Mouse (Mus musculus) stomach, embryonic 16.5 days (tissue): Measurements from ENCODE around the gene Prrg1. TPM values are rescaled to one million over a fixed set of nuclear protein-coding genes. Genes with fewer than 3 reads are reported as not detected.
A peak's percentile ranks its signal among the peaks of the same experiment; 100 is the strongest.

ENCODE experiments used
- ATAC-seq: fragments of 200-750 bp; cut with Nextera tagmentation; 2 replicates; pipeline ENCODE4 v1.8.0; 2017; ENCODE audit warnings: moderate number of reproducible peaks, moderate TSS enrichment; ENCODE audit not compliant: insufficient read depth, low FRiP score
- H3K27ac ChIP-seq: fragments of 300-500 bp; sonication (generic); 2 replicates; pipeline ENCODE4 v1.5.1; 2014; ENCODE audit warnings: low read length
- H3K27me3 ChIP-seq: fragments of 300-500 bp; sonication (generic); 2 replicates; pipeline ENCODE4 v1.6.1; 2014; ENCODE audit warnings: low read length, control low read depth, mixed read lengths; ENCODE audit not compliant: control insufficient read depth, insufficient read depth
- H3K36me3 ChIP-seq: fragments of 300-500 bp; sonication (generic); 2 replicates; pipeline ENCODE4 v1.6.1; 2014; ENCODE audit warnings: low read length; ENCODE audit not compliant: control insufficient read depth, insufficient read depth
- H3K4me1 ChIP-seq: fragments of 300-500 bp; sonication (generic); 2 replicates; pipeline ENCODE4 v1.6.1; 2014; ENCODE audit warnings: low read length, control low read depth, mixed read lengths; ENCODE audit not compliant: control insufficient read depth, insufficient read depth
- H3K4me2 ChIP-seq: fragments of 300-500 bp; sonication (generic); 2 replicates; pipeline ENCODE4 v1.6.1; 2014; ENCODE audit warnings: low read depth, low read length, mixed read lengths
- H3K4me3 ChIP-seq: fragments of 300-500 bp; sonication (generic); replicated peaks from 2 replicates; pipeline ENCODE4 v1.5.1; 2014; ENCODE audit warnings: mild to moderate bottlenecking, low read length
- H3K9ac ChIP-seq: fragments of 300-500 bp; sonication (generic); 2 replicates; pipeline ENCODE4 v1.6.1; 2014; ENCODE audit warnings: low read length
- H3K9me3 ChIP-seq: fragments of 300-500 bp; sonication (generic); replicated peaks from 2 replicates; pipeline ENCODE4 v1.6.1; 2016; ENCODE audit warnings: low read length, control low read depth; ENCODE audit not compliant: control insufficient read depth
- WGBS: fragments of 180-500 bp; shearing (Covaris S2); extraction: QIAGEN DNeasy Blood & Tissue Kit; methylation state at CpG from one replicate; pipeline ENCODE4 v1.1.7; 2014; 5-methylcytosine and 5-hydroxymethylcytosine counted together
- polyA plus RNA-seq: library from polyadenylated mRNA; unstranded; fragments of >200 nt; fragmentation: Nextera tagmentation; extraction: Ambion mirVana; gene quantifications from 2 replicates; pipeline ENCODE4 v1.2.1, GENCODE M21; 2015

The Prrg1 gene
- 9.7 and 12.0 TPM in 2 replicates for polyA plus RNA-seq

DNA sequence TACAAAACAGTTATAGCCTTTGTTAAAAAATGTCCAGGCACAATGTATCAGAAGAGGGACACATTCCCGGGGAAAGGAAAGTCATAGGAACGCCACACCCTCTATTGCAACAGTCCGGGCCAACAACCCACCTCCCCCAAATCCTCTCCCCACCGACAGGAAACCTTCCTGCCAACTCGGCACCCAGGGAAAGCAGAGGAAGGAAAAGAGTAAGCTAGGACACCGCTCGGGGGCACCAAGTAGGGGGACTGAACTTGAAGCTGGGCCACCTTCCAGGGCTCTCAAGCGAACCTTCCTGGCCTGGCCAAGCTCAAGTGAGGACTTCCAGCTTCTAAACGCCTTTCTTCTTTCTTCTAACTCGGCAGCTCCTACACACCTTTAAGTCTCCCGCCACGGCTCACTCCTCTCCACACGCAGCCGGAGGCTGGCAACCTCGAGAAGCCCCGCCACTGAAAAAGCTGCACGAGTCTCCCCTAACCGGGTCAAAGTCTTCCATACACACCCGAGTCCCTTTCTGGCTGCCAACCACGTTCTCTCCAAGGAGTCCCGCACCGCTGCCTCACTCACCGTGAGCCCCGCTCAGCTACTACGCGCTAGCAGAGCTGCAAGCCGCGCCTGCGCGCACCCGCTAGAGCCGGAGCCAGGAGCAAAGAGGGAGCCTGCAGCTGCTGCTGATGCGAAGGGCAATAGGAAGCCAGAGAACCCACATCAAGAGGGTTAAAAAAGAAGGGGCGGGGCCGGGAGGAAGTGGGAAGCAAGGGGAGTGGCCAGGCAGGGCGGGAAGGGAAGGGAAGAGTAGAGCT lies at the start of gene Prrg1:
Prrg1 (minus strand) TSS at position 695 of the 803 bp plus-strand sequence.
- Histone ChIP-seq H3K27ac (peak within 1 kb of the TSS; percentile 91), H3K9me3 (no peaks in the 10 kb centered on the region), H3K36me3 (no peaks in the 10 kb centered on the region), H3K9ac (peak within 1 kb of the TSS; percentile 72), H3K4me2 (peak within 1 kb of the TSS; percentile 44), H3K4me1 (no peaks in the 10 kb centered on the region), H3K4me3 (peak within 1 kb of the TSS; percentile 58), H3K27me3 (no peaks in the 10 kb centered on the region)
- peak; percentile 93 for ATAC-seq
- 14% methylated on average over 35 of the region's 36 CpGs for WGBS

DNA sequence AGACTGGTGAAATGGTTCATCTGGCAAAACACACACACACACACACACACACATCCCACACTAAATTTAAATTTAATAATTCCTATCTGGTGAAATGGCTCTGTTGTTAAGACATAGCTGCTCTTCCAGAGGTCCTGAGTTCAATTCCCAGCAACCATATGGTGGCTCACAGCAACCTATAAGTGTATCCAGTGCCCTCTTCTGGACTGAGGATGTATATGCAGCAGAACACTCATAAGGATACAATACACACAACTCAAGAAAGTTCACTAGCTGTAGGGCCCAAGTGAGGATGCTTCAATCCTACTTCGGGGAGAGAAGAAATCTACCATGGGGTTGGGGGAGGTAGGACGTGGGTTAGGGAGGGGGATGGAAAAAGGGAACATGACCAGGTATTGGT lies 22.1 kb upstream of the Prrg1 start:
- Histone ChIP-seq H3K36me3 (no peaks in the 10 kb centered on the region), H3K27ac (no peak overlapping the region), H3K9ac (no peak overlapping the region), H3K27me3 (no peaks in the 10 kb centered on the region), H3K4me3 (no peak overlapping the region), H3K9me3 (no peaks in the 10 kb centered on the region), H3K4me1 (no peaks in the 10 kb centered on the region), H3K4me2 (no peak overlapping the region)
- no peak for ATAC-seq
- 58% methylated on average over 2 of the region's 2 CpGs for WGBS

DNA sequence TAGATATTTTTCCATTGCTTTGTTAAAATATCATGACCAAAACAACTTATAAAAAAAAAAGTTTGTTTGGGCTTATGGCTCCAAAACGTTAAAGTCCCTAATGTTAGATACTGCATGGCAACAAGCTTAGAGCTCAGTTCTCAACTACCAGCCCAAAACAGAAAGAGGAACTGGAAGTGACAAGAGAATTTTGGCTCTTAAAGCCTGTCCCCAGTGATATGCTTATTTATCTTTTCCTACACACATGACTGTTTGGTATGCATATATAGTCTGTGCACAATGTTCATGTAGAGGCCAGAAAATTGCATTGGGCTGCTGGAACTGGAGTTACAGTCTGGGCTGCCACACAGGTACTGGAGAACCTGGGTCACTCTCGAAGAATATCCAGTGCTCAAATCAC lies 9.4 kb upstream of the Prrg1 start:
- no peaks in the 10 kb centered on the region for H3K36me3 ChIP-seq
- no peaks in the 10 kb centered on the region for H3K27me3 ChIP-seq
- no peak for ATAC-seq
- no peak overlapping the region for H3K4me2 ChIP-seq
- 60% methylated on average over 2 of the region's 2 CpGs for WGBS
- no peak overlapping the region for H3K27ac ChIP-seq
- H3K9me3 ChIP-seq = no peaks in the 10 kb centered on the region
- no peaks in the 10 kb centered on the region for H3K4me1 ChIP-seq
- no peak overlapping the region for H3K9ac ChIP-seq
- no peak overlapping the region for H3K4me3 ChIP-seq

DNA sequence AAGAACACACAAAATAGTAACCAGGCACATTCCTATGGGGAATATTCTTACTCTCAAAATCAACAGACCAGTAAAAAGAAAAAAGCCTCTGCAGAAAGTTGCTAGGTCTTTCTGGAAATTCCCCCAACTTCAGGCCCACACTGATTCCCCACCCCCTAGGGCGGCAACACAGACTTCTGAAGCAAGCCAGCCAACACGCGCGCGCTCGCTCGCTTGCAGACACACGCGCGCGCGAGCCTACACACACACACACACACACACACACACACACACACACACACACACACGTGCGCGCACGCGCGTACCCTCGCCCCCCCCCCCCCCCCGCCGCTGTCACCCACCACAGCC lies 868 bp downstream of the Prrg1 start:
- Histone ChIP-seq H3K4me3 (peak overlapping the region; percentile 58), H3K9ac (peak overlapping the region; percentile 72), H3K36me3 (no peaks in the 10 kb centered on the region), H3K4me1 (no peaks in the 10 kb centered on the region), H3K27me3 (no peaks in the 10 kb centered on the region), H3K9me3 (no peaks in the 10 kb centered on the region), H3K27ac (peak overlapping the region; percentile 91), H3K4me2 (peak overlapping the region; percentile 44; the same call in 1 of the 2 replicates)
- ATAC-seq = peak; percentile 77; the same call in 1 of the 2 replicates
- WGBS = 16% methylated on average over 12 of the region's 21 CpGs

DNA sequence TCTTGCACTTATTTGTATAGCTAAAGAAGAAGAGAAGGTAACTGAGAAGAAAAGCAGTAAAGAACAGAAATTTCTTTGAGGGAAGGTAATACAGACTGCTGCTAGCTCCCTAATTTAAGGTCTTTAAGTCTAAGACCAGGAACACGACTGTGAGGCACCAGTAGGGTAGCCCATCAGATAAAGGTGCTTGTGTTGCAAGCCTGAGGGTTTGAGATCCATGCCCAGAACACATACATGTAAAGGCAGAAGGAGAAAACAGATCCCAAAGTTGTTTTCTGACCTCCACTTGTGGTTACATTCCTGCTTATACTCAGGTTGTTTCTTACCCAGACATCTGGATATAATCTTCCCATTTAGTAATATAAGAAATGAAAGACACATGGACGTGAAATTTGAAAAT lies 20.2 kb downstream of the Prrg1 start:
- H3K9ac ChIP-seq = no peak overlapping the region
- no peaks in the 10 kb centered on the region for H3K4me1 ChIP-seq
- H3K4me3 ChIP-seq = no peak overlapping the region
- H3K27ac ChIP-seq = no peak overlapping the region
- H3K36me3 ChIP-seq = no peaks in the 10 kb centered on the region
- no peak for ATAC-seq
- H3K9me3 ChIP-seq = no peaks in the 10 kb centered on the region
- H3K27me3 ChIP-seq = no peaks in the 10 kb centered on the region
- H3K4me2 ChIP-seq = no peak overlapping the region
- 52% methylated on average over 2 of the region's 2 CpGs for WGBS

DNA sequence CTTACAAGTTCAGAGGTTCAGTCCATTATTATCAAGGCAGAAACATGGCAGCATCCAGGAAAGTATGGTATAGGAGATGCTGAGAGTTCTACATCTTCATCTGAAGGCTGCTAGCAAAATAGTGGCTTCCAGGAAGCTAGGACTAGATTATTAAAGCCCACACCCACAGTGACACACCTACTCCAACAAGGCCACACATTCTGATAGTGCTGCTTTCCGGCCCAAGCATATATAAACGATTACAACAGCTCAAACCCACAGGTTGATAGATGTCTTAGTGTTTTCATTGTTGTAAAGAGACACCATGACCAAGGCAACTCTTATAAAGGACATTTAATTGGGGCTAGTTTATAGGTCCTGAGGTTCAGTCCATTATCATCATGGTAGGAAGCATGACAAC lies 30.3 kb downstream of the Prrg1 start:
- WGBS = 71% methylated on average over 2 of the region's 2 CpGs
- no peak overlapping the region for H3K4me2 ChIP-seq
- no peak overlapping the region for H3K4me3 ChIP-seq
- no peaks in the 10 kb centered on the region for H3K4me1 ChIP-seq
- H3K36me3 ChIP-seq = no peaks in the 10 kb centered on the region
- no peaks in the 10 kb centered on the region for H3K27me3 ChIP-seq
- H3K9me3 ChIP-seq = no peaks in the 10 kb centered on the region
- H3K27ac ChIP-seq = no peak overlapping the region
- no peak overlapping the region for H3K9ac ChIP-seq
- no peak for ATAC-seq

DNA sequence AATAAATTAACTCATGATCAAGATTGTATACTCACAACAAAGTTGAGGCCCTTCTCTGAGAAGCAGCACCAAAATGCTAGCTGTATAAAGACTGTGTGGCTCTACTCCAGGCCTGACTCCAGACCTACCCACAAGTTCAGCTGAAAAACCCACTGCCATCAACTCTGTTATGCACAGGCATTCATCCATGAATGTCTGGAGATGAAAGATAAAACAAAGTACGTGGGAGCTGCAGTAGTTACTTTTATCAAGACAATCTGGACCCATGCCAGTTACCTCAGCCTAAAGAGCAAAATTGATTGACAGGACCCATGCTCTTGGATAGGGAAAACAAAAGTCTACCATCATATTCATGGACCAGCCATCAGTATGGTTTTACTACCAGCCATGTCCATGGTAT lies 31.0 kb downstream of the Prrg1 start:
- 56% methylated on average over 1 of the region's 1 CpGs for WGBS
- no peak for ATAC-seq
- no peaks in the 10 kb centered on the region for H3K27me3 ChIP-seq
- H3K4me3 ChIP-seq = no peak overlapping the region
- H3K4me2 ChIP-seq = no peak overlapping the region
- H3K36me3 ChIP-seq = no peaks in the 10 kb centered on the region
- no peaks in the 10 kb centered on the region for H3K4me1 ChIP-seq
- no peaks in the 10 kb centered on the region for H3K9me3 ChIP-seq
- H3K27ac ChIP-seq = no peak overlapping the region
- no peak overlapping the region for H3K9ac ChIP-seq

DNA sequence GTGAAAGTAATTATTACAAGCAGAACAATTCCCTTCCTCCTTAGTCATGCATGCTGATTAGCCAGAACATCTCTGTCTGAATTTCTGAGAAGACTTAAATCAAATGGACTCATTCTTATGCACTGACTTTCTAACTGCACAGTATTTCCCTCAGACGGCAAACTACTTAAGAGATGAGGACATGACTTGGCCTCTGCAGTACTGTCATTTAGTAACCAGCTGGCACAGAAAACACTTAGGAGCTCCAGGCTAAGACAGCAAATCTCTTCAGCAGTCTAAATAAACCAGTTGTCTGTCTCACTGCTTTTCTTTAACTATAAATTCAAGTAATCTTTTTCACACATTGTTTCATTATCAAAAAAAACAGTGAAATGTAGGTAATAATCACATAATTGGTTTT lies 36.0 kb downstream of the Prrg1 start:
- Histone ChIP-seq H3K4me3 (no peak overlapping the region), H3K36me3 (no peaks in the 10 kb centered on the region), H3K9ac (no peak overlapping the region), H3K9me3 (no peaks in the 10 kb centered on the region), H3K4me2 (no peak overlapping the region), H3K27me3 (no peaks in the 10 kb centered on the region), H3K27ac (no peak overlapping the region), H3K4me1 (no peaks in the 10 kb centered on the region)
- WGBS = 52% methylated on average over 1 of the region's 1 CpGs
- no peak for ATAC-seq

DNA sequence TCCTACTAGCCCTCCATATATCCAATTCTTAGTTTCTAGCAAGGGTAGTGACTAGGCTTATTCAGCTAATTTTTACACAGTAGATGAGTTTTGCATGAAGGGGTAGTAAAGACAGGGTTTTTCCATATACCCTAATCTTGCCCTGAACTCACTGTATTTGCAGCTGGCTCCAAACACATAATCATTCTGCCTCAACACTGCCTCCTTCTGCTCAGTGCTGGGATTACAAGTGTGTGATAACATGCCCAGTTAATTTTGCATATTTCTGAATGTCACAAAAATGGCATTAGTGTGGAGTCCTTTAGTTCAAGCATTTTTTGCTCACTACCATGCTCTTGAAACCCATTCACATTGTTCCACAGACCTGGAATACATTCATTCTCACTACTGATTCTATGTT lies 44.0 kb downstream of the Prrg1 start:
- H3K36me3 ChIP-seq = no peaks in the 10 kb centered on the region
- no peaks in the 10 kb centered on the region for H3K4me1 ChIP-seq
- no peaks in the 10 kb centered on the region for H3K9me3 ChIP-seq
- H3K4me3 ChIP-seq = no peak overlapping the region
- ATAC-seq = no peak
- H3K27ac ChIP-seq = no peak overlapping the region
- H3K4me2 ChIP-seq = no peak overlapping the region
- H3K9ac ChIP-seq = no peak overlapping the region
- no peaks in the 10 kb centered on the region for H3K27me3 ChIP-seq
